Mouse (Mus musculus) left cerebral cortex, adult 18-20 months (tissue): Measurements from ENCODE around the gene Ctnnal1. TPM values are rescaled to one million over a fixed set of nuclear protein-coding genes. Genes with fewer than 3 reads are reported as not detected.

ENCODE experiments used
- DNase-seq, 2 experiments: peaks; one replicate each; pipeline ENCODE4 v3.0.0; 2021 to 2022; ENCODE audit warnings: low spot score in 2 of 2, mixed read lengths in 1 of 2
- microRNA-seq, 2 experiments: library from miRNA; unstranded; fragments of <30 nt; microRNA quantifications; one replicate each; pipeline ENCODE4 v1.2.0; 2021
- total RNA-seq, 2 experiments: library from RNA; stranded (reverse); gene quantifications; 2 replicates each; pipeline ENCODE4 v1.2.3; 2021

Gene Ctnnal1
- total RNA-seq, 2 experiments from 2014 or later, result 17.9 to 18.1 TPM

DNA sequence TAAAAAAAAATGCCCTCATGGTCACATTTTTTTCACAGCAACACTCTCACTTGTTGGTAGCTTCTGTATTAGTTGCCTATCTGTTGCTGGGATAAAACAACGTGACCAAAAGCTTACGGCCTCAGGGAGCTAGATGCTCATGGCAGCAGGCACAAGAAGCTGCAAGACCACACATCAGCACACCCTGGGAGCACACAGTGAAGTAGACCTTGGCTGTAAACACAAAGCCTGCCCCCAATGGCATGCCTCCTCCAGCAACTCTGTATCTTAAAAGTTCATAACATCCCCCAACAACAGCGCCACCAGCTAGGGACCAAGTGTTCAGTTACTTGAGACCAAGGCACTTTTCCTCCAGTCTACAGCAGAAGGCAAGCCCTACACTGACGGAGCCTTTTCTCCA, 55.9 kb downstream of the Ctnnal1 start:
- DNase-seq, result no peak

DNA sequence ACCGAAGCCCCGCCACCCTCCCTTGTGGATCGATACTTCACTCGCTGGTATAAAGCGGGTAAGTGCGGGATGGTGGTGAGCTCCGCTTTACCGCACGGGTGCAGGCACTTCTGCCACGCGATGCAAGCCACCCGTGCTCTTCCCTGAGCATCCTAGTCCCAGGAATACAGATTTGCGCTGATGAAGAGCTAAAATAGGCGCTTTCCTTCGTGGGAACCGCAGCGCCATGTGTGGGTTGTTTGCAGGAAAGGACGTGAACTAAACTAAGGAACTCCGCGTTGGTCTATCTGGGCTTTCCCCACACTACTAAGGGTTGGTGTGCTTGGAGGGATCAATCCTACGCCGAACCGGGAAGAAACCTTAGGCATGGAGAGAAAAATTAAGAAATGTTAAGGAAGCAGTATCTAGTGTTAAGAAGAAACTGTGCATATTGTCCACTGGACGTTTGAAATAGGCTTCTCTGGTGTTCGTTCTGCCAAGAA, 62.3 kb downstream of the Ctnnal1 start:
- DNase-seq, result peak in 1 of 2 experiments; percentile 10

DNA sequence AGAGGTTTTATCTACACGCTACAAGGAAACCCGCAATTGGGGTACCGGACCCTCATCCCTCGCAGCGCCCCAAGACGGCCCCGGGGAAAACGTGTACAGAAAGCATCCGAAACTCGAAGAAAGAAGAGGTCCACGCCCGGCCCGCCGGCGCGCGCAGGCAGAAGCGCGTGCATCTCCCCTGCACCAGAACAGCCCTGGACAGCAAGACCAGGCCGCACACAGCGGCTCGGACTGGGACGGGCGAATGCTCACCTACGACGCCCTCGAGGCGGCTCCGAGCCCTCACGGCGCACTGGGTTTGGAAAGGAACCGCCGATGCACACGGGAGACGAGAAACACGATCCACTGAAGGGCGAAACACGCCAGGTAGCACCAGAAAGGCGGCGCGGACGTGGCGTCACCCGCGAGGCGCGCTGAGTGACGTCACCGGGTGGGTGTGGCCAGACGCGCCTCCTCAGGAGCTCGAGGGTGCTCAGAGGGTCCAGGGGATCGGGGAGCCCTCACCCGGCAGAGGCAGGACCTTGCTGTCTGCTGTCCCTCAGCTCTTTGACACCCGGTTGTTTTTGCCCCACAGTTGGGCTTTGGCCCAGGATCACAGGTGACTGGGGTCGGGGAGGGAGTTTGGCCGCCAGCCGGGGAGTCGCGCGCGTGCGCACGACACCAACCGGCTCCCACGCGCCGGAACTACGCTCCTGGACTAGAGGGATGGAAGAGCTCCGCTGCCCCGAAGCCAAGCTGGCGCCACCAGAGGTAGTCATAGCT, 62.9 kb downstream of the Ctnnal1 start, which contains the start of the genes Elp1 and Fam206a:
Elp1 (minus strand) TSS at position 425 of the 762 bp plus-strand sequence.
Fam206a (plus strand) TSS at position 439 of the 762 bp plus-strand sequence.
- DNase-seq, result peak; percentile 97

DNA sequence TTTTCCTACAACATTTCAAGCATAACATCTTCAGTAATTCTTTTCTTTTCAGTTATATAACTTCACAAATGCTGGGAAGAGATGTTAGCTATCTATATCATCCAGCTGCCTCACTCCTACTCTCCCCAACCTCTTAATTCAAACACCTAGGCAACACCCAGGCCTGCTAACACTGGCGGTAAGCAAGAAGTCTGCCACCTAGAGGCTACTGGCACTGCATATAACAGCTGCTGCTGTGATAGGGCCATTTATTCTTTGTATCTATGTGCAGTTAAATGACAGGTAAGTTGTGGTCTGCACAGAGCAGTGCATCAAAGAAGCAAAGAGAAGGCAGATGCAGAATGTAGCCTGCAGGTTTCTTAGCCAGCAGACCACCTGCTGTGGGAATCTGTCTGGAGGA, 73.6 kb downstream of the Ctnnal1 start:
- DNase-seq, result no peak

DNA sequence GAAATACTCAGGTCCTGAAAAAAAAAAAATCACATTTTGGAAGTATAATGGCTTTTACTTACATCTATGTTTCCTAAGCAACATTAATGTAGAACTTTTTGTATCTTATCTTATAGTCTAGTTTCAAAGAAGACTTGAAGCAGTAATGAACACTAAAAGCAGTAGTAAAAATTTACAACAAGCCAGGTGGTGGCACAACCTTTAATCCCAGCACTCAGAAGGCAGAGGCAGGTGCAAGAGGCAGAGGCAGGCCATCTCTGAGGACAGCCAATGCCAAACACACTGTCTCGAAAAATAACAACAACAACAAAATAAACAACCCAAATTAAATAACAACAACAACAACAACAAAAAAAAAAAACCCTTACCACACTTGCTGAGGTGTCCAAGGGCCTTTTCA, 93.9 kb downstream of the Ctnnal1 start:
- no peak for DNase-seq

DNA sequence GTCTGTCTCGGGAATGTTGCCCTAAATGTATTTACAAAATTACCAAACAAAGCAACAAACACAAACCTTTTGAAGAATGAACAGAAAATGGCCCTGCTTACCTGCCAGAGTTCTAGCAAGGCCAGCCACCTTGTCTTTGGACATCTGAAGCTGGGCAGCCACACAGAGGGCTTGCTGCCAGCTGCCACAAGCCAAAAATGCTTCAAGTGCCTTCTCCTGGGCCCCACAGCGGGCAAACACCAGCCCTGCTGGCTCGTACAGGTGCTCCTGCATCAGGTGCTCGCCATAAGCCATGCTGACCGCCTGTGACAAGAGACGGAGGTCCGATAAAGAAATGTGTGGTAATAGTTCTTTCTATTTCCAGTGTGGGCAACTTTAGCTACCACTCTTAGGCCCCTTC, 96.1 kb downstream of the Ctnnal1 start:
- no peak for DNase-seq

DNA sequence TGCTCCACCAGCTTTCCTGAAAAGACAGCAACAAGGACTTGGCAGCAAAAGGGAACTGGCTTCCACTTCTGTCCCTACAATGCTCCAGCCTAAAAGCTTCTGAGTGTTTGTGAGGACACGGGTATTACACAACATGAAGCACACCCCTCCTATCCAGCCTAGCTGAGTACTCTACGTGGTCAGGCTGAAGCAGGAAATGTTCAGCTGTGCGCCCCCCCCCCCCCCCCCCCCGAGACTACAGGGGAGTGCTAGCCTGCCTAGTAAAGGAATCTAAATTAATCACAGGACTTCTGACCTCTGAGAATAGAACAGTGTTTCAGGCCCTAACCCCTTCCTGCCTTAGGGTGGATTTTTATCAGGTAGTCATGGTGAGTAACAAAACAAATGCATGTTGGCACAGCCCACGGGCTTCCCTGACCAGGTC, 97.1 kb downstream of the Ctnnal1 start:
- DNase-seq, result peak in 1 of 2 experiments; percentile 19

Small RNA genes within 50 kb of the gene (microRNA-seq; reads per million reads assigned to microRNA genes)
- gene Mir32, result 15.2 to 17.2 reads per million in 2 experiments

Other genes starting within 250 kb of the Ctnnal1 start
- not detected for gene Gm26657, start 125.1 kb downstream of the Ctnnal1 start, total RNA-seq
- gene Actl7b, start 123.7 kb downstream of the Ctnnal1 start, total RNA-seq, result under 1 TPM in 1 of 2 experiments, not detected in 1; 0.40 TPM
- not detected for gene Actl7a, start 121.8 kb downstream of the Ctnnal1 start, total RNA-seq
- 10 to 100 TPM; 62.6 to 66.6 TPM for gene Elp1, start 62.9 kb downstream of the Ctnnal1 start, total RNA-seq
- gene Fam206a, start 62.8 kb downstream of the Ctnnal1 start, total RNA-seq, result 10 to 100 TPM; 17.0 to 17.4 TPM
- 10 to 100 TPM; 37.7 to 45.7 TPM for gene Tmem245, start 82.2 kb upstream of the Ctnnal1 start, total RNA-seq
- gene Frrs1l, start 125.2 kb upstream of the Ctnnal1 start, total RNA-seq, result 100 to 1,000 TPM; 209 to 220 TPM